Mouse (Mus musculus) brain, embryonic 18.5 days (tissue): ENCODE data around the gene Tubb2a.

Experiments
- DNase-seq: peaks from one replicate; pipeline ENCODE4 v3.0.0-alpha.2; 2012; ENCODE audit warnings: low read depth, low spot score

Tubb2a gene

DNA sequence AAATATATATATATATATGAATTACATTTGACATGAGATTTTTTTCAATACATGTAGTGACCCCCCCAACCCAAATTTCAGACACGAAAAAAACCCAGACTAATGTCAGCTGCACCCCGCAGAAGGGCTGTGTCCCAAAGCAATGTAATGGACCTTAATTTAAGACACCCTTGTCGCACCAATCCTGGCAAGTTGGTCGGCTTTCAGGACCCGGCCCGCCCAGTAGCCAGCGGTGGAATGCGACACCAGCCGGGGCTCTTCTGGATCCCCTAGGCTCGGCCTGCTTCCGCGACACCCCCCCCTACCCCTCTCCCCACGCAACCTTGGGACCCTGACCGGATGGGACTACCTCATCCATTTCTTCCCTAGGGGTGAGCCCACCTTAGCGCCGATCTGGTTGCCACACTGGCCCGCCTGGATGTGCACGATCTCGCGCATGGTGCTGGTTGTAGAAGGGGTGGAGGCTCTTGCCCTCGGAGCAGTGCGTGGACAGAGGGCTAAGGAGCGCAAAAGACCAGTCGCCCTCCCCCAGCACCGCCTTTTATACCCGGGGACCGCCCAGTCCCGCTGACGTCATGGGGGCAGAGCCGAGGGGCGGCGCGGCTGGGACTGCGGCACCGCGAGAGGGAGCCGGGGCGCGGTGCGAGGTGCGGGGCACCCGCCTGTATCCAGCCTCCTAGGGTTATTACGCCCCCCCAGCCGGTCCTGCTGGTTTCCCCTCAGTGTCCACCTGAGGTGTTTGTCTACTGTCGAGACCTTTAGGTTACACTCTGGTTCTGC lies at the start of gene Tubb2a:
Gene Tubb2a (minus strand): TSS at position 516 of the 780 bp plus-strand sequence.
- peak; percentile 73 for DNase-seq

DNA sequence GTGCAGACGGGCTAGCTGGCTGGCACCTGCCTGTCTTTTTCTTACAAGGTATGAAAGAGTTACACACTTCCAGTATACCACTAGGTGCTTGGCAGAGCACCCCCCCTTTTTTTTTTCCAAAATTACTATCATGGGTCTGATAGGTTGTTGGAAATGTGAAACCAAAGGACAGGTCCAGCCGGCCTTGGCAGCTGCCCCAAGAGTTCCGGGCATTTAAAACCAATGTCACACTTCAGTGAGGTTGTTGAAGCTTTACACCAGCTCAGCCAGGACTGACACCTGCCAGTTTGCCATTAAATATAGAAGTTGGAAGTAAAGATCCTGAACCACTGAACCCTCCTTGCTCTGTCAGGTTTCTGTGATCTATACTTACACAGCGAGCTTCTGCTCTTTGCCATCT lies 47.9 kb upstream of the Tubb2a start:
- no peak for DNase-seq

DNA sequence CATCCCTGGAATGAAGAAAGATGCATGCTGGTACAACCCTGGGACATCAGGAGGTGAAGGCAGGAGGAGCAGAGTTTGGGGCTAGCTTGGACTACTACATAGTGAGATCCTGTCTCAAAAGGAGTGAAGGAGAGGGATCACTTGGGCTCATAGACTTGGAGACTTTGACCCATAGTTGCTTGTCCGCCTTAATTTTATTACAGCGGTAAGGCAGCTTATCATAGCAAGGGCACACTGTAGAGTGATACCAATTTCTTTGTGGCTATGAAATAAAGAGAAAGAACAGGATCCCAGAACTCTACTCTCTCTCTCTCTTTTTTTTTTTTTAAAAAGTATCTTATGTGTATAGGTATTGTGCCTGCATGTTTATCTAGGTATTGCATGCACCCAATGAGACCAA lies 42.7 kb upstream of the Tubb2a start:
- DNase-seq = no peak

DNA sequence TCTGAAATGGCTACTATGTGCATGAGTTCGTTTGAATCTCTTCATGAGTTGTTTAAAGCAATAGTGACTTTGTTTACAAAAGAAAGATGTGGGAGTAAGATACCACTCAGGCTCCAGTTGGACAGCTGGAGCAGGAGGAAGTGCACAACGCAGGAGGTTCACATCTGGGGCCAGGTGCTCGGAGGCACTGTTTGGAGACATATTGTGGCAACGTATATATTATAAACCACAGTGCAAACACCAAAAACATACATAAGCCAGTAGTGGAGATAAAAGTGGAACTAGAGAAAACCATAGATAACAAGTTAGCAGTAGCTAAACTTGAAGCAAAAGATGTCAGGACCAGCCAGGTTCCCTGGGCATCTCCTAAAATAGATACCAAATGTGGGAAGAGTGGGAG lies 41.6 kb upstream of the Tubb2a start:
- DNase-seq = no peak

DNA sequence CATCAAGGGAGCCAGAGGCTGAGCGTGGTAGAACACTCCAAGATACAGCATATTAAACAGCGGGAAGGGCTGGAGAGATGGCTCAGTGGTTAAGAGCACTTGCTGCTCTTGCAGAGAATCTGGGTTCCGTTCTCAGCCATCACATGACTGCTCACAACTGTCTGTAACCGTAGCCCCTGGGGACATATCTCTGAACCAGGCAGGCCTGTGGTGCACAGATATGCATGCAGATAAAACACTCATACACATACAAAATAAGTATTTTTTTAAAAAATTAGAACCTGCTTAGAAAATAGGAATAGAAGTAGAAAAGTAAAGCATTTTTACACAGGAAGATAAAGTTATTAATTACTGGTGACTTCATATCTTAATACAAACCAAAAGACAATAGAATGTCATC lies 41.0 kb upstream of the Tubb2a start:
- DNase-seq = no peak

DNA sequence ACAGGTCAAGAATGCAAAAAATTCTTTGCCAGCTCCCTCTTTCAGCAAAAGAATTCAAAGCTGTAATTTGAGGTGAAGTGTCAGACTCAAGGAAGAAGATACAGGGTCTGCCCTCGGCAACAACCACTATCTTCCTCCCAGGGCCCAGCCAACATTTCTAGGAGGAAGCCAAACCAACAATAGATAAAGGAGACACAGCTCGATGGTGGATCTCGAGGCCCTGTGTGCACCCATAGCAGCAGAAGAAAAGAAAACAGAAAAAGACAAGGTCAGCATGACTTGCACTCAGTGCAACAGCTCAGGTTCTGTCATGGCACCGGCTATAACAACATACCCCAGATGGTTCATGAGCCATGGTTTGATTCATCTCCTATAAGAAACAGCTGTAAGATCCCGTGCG lies 38.7 kb upstream of the Tubb2a start:
- DNase-seq = no peak

DNA sequence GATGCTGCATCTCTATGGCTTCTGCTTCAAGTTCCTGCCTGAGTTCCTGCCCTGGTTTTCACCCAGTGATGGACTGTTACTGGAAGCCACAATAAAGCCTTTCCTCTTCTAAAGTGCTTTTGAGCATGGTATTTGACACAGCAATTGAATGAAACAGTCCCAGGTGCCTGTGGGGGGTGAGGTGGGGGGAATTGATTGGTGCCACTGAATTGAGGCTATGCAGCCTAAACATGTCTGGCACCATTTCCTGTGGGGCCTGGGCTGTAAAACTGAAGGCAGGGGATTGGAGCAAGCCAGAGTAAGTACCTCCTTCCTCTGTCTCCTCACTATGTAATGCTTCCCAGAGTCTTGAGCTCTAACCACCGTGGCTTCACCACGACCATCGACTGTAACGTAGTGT lies 36.8 kb upstream of the Tubb2a start:
- DNase-seq = no peak

DNA sequence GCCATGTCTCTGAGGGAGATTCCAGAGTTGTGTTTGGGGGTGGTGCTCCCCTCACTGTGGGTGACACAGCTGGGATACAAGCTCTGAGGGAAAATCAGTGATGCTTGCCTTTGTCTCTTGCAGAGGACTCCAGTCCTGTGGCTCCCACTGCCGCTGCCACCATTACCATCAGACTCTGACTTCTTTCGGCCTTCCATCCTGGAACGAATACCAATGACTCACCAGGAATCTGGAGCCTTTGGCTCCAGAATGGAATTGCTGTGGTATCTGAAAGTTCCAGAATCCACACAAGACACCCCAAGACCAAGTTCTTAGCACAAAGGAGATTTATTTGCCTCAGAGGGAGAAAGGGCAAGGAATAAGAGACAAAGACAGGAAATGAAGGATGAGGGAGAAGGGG lies 35.3 kb upstream of the Tubb2a start:
- DNase-seq = no peak

DNA sequence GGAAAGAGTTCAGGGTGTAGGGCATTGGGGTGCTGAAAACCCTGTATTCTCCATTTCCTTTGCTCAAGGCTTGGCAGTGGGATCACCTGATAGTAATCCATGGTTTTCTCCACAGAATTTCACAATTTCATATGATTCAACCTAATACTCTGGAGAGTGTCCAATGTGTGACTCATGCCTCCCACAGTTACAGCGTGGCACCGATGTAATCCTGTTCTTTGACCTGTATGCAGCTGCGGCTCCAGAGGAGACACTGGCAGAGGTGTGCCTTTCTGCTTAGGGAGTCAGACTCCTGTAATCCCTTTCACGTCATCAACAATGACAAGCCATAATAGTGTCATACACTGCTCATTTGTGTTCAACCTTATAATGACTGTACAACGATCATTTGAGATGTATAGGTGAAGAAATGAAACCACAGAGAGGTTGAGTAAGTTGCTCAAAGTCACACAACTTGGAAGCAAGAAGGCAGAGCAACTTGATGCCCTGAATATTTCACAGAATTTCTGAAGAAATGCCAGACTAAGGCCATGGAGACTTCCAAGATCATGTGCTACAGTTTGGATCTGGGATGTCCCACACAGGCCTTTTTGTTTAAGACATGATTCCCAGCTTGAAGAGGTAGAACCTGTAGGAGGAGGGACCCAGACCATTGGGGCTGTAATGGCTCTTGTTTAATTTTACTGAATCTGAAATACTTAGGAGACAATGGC lies 34.7 kb upstream of the Tubb2a start:
- DNase-seq = no peak

DNA sequence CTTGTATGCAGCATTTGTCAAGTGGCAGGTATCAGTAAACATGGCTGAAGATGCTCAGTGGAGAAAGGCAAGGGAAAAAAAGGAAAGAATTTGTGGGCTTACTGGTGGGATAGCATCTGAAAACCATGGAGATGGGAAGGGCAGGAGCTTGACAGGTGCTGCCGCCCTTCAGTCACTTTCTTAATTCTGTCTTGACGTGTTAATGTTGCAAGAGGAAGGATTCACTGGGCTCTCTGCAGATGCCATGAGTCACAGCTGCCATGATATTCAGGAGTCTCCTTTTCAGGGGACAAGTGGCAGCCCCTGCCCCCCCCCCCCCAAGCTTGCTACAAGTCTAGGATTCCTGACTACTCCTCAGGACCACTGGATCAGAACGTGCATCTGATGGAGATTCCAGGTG lies 34.1 kb upstream of the Tubb2a start:
- DNase-seq = no peak

DNA sequence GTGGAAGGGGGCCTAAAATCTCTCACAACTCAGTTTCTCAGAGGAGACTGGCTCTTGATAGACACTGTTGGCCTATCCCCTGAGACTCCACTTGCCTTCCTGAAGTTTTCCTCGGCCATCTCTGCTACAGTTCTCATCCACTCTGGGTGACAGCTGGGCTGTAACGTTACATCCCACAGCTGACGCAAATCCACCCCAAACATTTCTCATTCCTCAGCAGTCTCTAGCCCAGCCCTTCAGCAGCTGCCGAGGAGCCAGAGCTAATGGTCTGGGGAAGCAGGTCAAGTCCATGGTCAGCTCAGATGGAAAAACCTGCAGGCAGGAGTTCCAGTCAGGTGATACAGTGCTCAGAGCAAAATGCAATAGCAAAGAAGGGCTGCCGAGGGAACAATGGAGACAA lies 33.2 kb upstream of the Tubb2a start:
- DNase-seq = no peak

DNA sequence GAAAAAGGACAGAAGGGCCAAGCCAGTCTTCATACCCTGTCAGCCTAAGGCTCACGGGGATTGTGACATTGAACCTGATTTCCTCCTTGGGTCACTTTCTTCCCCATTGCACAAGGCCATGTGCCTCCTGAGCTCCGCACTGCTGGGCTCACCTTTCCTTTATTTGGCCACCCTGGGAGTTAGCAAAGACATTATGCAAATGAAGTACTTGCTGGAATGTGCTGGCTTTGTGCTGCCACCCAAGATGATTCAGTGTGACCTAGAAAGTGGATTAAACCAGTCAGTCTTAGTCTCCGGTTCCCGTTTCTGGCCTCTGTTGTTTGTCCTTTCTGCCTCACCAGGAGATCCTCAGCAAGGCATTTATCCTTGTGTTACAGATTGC lies 31.9 kb upstream of the Tubb2a start:
- DNase-seq = no peak

DNA sequence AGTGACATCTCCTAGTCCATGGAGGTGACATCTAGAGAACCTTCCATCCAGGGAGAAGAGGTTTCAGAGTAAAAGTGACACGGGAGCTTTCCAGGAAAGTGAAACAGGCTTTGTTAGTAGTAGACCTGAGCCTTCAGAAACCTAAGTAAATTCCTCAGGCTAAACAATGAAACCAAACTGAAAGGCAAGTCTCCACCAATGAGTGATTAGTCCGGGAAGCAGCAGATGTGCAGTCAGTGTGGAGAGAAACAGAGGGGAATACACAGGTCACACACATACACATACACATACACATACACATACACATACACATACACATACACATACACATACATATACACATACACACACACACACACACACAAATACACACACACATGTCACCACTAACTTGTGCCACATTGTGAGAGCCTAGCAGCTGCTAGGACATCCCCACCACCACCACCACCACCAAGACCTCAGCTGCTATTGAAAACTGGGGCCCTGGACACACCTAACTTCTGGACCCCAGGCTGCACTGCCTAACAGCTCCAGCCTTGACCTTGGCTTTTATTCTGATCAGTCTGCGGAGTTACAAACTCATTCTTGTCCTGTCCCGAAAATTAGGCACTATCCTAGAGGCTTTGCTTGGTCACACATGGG lies 31.3 kb upstream of the Tubb2a start:
- no peak for DNase-seq

DNA sequence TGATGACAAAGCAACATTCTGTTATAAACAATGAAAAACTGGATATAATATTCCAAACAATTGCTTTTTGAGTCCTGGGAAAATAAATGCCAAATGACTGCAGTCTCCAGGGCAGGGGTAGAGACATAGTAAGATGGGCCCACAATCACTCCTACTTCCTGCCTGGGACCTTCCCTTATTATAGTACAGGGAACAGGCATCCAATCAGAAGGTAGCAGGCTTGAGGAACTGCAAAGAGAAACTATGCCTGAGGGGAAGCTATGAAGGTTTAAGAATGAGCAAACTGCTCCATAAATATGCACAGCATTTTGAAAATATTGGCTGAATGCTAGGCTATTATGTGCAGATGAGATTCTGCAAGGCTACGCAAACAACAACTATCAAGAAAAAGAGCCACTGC lies 29.2 kb upstream of the Tubb2a start:
- no peak for DNase-seq

DNA sequence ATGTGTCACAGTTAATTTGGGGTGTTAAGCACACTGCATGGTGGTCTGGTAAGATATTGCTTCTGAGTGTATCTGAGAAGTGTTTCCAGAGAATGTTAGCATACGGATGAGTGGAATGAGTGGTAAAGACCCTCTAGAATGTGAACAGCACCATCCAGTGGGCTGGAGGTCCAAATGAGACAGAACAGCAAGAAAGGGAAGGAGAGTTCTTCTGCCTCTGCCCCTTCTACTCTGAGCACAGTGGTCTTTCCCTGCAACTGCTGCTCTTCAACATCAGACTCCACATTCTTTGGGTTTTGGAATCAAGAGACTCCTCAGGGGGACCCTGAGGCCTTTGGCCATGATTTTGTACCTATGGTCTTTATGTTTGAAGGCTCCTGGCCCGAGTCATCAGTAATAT lies 28.4 kb upstream of the Tubb2a start:
- DNase-seq = no peak

DNA sequence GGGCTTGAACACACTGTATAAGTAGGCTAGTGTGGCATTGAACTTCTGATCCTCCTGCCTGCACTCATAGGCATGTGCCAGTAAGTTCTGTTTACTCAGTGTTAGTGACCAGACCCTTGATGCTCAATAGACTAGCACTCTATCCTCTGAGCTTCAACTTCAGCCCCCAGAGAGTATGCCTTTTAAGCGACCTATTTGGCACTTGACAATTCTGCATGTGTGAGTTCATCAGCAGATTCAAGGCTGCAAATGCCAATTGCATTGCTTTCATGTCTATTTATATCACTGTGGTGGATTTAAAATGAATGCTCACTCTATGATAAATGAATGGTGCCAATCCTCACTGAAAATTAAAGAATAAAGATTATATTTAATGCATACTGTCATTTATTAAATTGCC lies 27.6 kb upstream of the Tubb2a start:
- DNase-seq = no peak

DNA sequence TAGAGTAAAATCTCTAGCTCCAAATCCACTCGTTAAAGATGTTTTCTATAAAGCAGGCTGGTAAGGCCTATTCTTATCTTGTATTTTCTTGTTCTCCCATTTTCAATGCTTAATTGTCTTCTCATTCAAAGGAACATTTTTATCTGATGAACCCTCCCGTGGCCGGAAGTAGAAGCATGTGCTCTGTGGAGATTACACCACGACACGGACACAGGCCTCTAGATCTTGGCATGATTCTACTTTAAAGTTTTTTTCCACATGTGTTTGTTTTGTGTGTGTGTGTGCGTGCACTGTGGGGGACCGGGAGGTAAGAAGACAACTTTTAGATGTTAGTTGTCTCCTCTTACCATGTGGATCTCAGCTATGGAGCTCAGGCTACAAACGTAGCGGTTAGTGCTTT lies 24.1 kb upstream of the Tubb2a start:
- no peak for DNase-seq

DNA sequence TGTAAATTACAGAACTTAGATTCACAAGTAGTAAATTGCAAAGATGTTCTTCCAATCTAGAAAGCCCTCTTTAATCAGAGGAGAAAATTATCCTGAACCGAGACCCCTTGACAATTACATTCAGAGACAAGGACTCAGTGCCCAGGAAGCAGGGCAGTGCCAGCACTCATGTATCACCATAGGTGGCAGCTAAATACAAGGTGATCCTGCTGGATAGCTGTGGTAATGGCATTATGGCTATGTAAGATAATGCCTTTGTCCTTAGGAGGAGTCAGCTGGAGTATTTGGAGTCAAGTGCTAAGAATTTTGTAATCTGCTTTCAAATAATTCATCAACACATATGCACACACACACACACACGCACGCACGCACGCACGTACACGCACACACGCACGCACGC lies 23.4 kb upstream of the Tubb2a start:
- DNase-seq = no peak

DNA sequence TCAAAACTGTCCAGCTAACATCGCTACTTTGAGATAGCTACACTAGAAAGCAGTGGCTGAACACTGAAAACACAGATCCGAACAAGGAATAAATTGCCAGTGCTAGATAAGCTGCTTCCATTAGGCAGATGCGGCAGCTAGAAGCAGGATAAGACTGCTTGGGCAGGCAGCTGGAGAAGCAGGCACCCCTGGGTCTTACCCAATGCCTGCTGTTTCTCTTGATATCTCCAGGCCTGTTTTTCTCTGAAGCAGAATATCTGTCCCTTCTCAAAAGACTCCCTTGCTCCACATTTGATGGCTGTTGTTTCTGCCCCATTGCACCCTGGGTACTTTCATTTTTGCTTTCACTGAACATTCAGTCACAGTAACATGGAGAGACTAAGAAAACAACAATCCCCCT lies 22.9 kb upstream of the Tubb2a start:
- DNase-seq = no peak

DNA sequence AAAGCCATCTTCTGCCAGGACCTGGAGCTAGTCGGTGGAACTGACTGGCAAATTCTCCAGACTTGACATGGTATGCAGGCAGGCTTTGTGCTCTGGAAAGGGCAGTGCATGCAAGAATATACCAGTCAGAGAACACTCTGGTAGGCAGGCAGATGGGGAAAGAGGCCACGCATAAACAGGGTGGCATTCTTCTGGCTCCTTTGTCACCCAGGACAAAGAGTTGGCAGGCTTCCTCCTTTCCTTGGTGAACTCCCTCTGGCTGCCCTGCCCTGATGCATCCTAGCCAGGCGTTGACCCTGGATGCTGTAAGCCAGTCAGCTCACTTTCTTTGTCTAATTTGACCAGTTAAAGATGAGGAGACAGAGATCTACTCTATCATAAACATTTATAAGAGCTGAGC lies 19.3 kb upstream of the Tubb2a start:
- no peak for DNase-seq

DNA sequence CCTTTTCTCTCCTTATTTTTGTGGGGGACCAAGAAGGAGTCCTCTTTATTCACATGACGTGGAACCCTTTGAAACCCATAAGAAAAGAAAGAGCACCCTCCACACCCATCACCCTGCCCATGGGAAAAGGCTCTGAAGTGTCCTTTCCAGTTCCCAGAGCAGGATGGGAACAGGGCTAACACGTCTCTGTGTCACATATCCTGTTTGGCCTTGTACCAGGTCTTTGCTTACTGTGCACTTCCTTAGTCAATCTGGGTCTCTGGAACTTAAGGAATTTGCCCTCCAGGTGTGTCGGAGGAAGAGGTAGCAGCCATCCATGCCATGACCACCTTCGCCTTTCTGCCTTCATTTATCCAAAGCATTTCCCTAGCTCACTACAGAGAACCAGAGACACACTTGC lies 18.6 kb upstream of the Tubb2a start:
- no peak for DNase-seq

DNA sequence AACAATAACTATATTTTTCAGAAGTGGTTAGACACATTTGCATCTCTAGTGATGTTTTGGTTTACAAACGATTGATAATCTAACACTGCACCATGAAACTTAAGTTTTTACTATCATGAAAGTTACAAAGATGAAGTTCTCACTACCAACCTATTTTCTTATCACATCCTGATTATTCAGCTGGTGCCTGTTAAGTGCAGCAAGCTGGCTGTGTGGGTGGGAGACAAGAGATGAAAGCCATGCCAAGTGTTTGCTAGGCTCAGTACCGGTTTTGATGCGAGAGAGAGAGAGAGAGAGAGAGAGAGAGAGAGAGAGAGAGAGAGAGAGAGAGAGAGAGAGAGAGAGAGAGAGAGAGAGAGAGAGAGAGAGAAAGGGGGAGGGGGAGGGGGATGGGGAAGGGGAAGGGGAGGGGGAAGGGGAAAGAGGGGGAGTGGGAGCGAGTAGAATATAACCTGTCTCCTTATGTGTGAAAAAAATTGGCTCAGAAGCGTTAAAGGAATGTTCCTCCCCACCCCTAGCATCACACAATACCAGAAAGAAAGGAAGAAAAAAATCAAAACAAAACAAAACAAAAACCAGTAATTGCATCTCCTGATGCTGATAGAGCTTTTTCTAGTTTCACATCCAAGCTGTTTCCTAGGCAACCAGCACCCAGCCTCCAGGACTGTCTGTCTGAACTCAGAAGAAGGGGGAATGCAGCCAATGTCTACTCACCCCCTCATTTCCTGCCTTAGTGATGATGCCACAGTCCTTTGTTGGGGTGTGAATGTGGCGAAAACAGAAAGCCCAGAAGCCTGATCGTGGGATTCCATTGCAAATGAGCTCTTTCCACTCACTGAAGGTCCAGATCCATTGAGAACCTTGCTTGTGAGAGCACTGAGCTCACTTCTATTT lies 18.0 kb upstream of the Tubb2a start:
- DNase-seq = peak; percentile 86
